Mouse (Mus musculus): ENCODE measurements around the gene Ldhd. TPM values are rescaled to one million over a fixed set of nuclear protein-coding genes. Genes with fewer than 3 reads are reported as not detected.

The Ldhd gene
- polyA plus RNA-seq, 1 experiment from 2014 or later: 0.04 TPM

DNA sequence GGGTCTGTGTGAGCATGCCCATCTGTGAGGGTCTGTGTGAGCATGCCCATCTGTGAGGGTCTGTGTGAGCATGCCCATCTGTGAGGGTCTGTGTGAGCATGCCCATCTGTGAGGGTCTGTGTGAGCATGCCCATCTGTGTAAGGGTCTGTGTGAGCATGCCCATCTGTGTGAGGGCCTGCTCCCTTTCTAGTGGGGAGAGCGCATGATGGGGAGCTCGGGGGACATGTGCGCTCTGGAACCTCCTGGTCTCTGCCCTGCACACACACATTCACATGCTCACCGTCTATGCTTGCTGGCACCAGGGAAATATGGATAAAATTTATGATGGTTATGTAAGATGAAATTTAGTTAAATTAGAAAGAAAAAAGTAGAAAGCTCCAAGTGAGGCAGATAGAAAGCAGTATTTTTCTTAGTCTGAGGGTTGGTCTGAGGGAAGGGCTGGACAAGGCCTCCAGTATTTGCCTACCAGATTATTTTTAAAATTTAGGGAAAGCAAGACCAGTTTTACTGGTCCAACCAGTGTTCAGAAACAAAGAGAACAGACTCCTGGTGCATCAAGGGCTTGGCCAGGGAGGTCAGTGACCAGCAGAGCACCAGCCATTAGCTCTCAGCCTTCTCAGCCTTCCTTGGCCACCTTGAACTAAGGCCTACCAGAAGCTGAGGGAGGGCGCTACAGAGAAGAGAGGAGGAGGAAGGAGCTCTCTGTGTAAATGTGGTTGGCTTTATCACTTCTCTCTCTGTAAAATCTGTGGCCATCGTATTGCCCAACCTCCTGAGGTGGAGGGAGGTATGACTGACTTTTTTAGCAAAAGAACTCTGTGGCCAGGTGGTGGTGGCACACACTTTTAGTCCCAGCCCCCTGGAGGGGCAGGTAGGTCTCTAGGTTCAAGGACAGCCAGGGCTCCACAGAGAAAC is 15.1 kb downstream of the Ldhd start:
- H3K36me3 ChIP-seq (ENCODE audit: control insufficient read depth, insufficient read depth, low read length): no peaks in the 10 kb centered on the region; the same call in 1 of the 2 replicates
- WGBS: 93% methylated on average over 6 of the region's 6 CpGs

DNA sequence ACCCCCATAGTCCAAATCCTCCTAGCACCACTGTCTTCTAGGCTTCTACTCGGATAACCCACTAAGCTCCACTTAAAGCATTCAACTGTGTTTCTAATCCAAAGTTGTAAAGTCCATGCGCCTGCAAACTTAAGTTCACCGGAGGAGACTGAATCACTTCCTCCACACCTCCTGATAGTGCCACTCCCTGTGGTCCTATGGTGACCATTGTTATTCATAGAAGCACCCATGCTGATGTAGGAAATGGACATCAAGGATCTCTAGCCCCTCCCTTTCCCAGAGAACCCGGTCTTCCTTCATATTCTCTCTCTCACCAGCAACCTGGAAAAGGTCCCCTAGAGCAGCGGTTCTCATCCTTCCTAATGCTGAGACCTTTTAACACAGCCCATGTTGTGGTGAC is 17.0 kb downstream of the Ldhd start:
- no peaks in the 10 kb centered on the region for H3K27me3 ChIP-seq (ENCODE audit: control insufficient read depth, insufficient read depth, low read length)
- no peaks in the 10 kb centered on the region for H3K4me1 ChIP-seq (ENCODE audit: control insufficient read depth, insufficient read depth, low read length)
- no peak overlapping the region for H3K4me2 ChIP-seq (ENCODE audit: low read depth, severe bottlenecking)
- H3K36me3 ChIP-seq (ENCODE audit: control insufficient read depth, insufficient read depth, low read length): peaks cover 2% of the 10 kb centered on the region; the same call in 1 of the 2 replicates
- H3K9me3 ChIP-seq (ENCODE audit: control insufficient read depth, low read length): no peaks in the 10 kb centered on the region
- DNase-seq (ENCODE audit: low spot score) (no peak), ATAC-seq (ENCODE audit: insufficient number of reproducible peaks, low FRiP score, low TSS enrichment, low read depth) (no peak)
- 81% methylated on average over 5 of the region's 5 CpGs for WGBS
- H3K9ac ChIP-seq (ENCODE audit: low read length): no peak overlapping the region
- H3K4me3 ChIP-seq (ENCODE audit: low read depth, low read length): no peak overlapping the region
- H3K27ac ChIP-seq (replicated peaks; ENCODE audit: low read depth, low read length): no peak overlapping the region

More for the DNA sequence above, 15.1 kb downstream of the Ldhd start:
- H3K4me2 ChIP-seq (ENCODE audit: low read depth, severe bottlenecking): no peak overlapping the region
- ATAC-seq (ENCODE audit: insufficient number of reproducible peaks, low FRiP score, low TSS enrichment, low read depth) (no peak), DNase-seq (ENCODE audit: low spot score) (no peak)
- H3K27me3 ChIP-seq (ENCODE audit: control insufficient read depth, insufficient read depth, low read length): no peaks in the 10 kb centered on the region
- no peaks in the 10 kb centered on the region for H3K4me1 ChIP-seq (ENCODE audit: control insufficient read depth, insufficient read depth, low read length)
- no peak overlapping the region for H3K9ac ChIP-seq (ENCODE audit: low read length)
- H3K27ac ChIP-seq (replicated peaks; ENCODE audit: low read depth, low read length): no peak overlapping the region
- H3K4me3 ChIP-seq (ENCODE audit: low read depth, low read length): no peak overlapping the region
- H3K9me3 ChIP-seq (ENCODE audit: control insufficient read depth, low read length): no peaks in the 10 kb centered on the region

DNA sequence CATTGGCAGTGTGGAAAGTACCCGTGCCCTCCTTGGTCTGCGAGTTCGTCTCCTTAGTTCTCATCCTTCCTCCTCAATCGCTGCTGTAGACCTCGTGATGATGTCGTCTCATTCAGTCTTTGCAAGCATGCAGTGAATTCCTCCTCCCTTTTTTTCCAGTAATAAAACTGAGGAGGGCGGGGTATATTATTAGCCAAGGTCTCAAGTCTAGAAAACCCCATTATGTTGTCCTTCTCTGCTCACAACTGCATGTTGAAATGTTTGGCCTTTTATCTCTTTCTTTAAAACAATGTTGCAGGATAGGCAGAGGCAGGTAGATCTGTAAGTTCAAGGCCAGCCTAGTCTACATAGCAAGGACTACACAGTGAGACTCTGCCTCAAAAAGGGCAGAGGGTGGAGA is 22.8 kb downstream of the Ldhd start:
- H3K36me3 ChIP-seq (ENCODE audit: control insufficient read depth, insufficient read depth, low read length): 0 out of 2 replicates have a peak, but pooled peaks cover 2% of the 10 kb centered on the region
- no peak for ATAC-seq (ENCODE audit: insufficient number of reproducible peaks, low FRiP score, low TSS enrichment, low read depth)

DNA sequence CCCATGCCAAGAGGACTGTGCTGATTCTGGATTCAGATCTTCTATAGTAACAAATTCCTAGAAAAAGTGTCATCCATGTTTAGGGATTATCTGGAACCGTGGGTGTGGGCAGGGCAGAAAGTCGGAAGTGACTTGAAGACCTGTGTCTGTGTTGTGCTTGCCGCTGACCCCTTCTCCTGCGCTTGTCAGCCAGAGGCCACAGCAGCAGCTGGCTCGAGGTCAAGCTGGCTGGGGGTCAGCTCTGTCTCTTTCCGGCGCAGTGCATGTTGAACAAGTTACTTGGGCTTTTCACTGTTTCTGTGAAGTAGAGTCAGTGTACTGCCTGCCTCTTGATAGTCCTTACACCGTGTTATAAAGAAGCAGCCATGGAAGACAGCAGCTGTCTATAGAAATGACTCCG is 23.2 kb downstream of the Ldhd start:
- no peak for DNase-seq (ENCODE audit: low spot score)
- Histone ChIP-seq H3K4me2 (ENCODE audit: low read depth, severe bottlenecking) (no peak overlapping the region), H3K9me3 (ENCODE audit: control insufficient read depth, low read length) (no peaks in the 10 kb centered on the region), H3K27me3 (ENCODE audit: control insufficient read depth, insufficient read depth, low read length) (no peaks in the 10 kb centered on the region), H3K4me1 (ENCODE audit: control insufficient read depth, insufficient read depth, low read length) (no peaks in the 10 kb centered on the region), H3K27ac (replicated peaks; ENCODE audit: low read depth, low read length) (no peak overlapping the region), H3K36me3 (ENCODE audit: control insufficient read depth, insufficient read depth, low read length) (0 out of 2 replicates have a peak, but pooled peaks cover 2% of the 10 kb centered on the region), H3K4me3 (ENCODE audit: low read depth, low read length) (no peak overlapping the region), H3K9ac (ENCODE audit: low read length) (no peak overlapping the region)
- 94% methylated on average over 9 of the region's 9 CpGs for WGBS
- ATAC-seq (ENCODE audit: insufficient number of reproducible peaks, low FRiP score, low TSS enrichment, low read depth): no peak

More for the DNA sequence above, 22.8 kb downstream of the Ldhd start:
- Histone ChIP-seq H3K9ac (ENCODE audit: low read length) (no peak overlapping the region), H3K4me3 (ENCODE audit: low read depth, low read length) (no peak overlapping the region), H3K4me1 (ENCODE audit: control insufficient read depth, insufficient read depth, low read length) (no peaks in the 10 kb centered on the region), H3K27ac (replicated peaks; ENCODE audit: low read depth, low read length) (no peak overlapping the region), H3K27me3 (ENCODE audit: control insufficient read depth, insufficient read depth, low read length) (no peaks in the 10 kb centered on the region), H3K9me3 (ENCODE audit: control insufficient read depth, low read length) (no peaks in the 10 kb centered on the region), H3K4me2 (ENCODE audit: low read depth, severe bottlenecking) (no peak overlapping the region)
- 91% methylated on average over 7 of the region's 7 CpGs for WGBS
- DNase-seq (ENCODE audit: low spot score): no peak

DNA sequence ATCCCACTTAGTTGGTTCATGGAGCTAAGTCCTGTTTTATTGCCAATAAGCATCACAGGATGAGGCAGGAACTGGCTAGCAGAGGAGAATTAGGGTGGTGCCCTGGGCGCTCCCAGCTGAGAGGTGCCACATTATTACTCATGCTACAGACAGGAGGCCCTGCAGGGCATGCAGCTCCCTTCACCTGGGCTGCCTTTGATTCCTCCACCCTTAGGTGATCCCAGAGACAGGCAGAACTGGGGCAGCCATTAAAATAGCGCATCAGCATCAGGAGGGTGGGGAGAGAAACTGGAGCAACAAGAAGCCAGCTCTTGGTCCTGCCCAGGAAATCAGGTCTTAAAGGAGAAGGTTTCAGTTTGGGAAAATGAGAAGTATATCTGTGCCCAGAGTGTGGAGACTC is 25.2 kb downstream of the Ldhd start:
- no peak overlapping the region for H3K4me2 ChIP-seq (ENCODE audit: low read depth, severe bottlenecking)
- no peak overlapping the region for H3K27ac ChIP-seq (replicated peaks; ENCODE audit: low read depth, low read length)
- H3K9me3 ChIP-seq (ENCODE audit: control insufficient read depth, low read length): no peaks in the 10 kb centered on the region
- H3K9ac ChIP-seq (ENCODE audit: low read length): no peak overlapping the region
- DNase-seq (ENCODE audit: low spot score) (no peak), ATAC-seq (ENCODE audit: insufficient number of reproducible peaks, low FRiP score, low TSS enrichment, low read depth) (no peak)
- no peaks in the 10 kb centered on the region for H3K4me1 ChIP-seq (ENCODE audit: control insufficient read depth, insufficient read depth, low read length)
- no peak overlapping the region for H3K4me3 ChIP-seq (ENCODE audit: low read depth, low read length)
- 91% methylated on average over 2 of the region's 2 CpGs for WGBS
- H3K36me3 ChIP-seq (ENCODE audit: control insufficient read depth, insufficient read depth, low read length): 0 out of 2 replicates have a peak, but pooled peaks cover 1% of the 10 kb centered on the region
- H3K27me3 ChIP-seq (ENCODE audit: control insufficient read depth, insufficient read depth, low read length): no peaks in the 10 kb centered on the region

DNA sequence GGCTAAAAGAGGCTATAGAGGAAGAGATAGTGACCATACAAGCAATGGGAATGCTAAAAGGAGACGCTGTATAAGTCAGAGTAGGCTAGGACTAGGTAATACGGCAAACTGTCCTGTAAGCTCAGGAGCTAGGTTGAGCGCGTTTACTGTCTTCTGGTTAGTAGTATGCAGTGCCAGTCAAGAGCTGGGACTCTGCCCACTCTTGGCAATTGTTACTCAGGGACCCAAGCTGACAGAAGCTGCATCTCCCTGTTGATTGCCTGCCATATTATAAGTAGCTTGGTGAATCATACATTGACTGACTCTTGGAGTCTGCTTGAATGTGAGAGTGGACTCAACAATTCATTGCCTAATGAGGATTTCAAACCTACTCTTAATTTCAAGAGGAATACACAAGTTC is 28.1 kb downstream of the Ldhd start:
- no peaks in the 10 kb centered on the region for H3K9me3 ChIP-seq (ENCODE audit: control insufficient read depth, low read length)
- H3K27ac ChIP-seq (replicated peaks; ENCODE audit: low read depth, low read length): no peak overlapping the region
- no peaks in the 10 kb centered on the region for H3K27me3 ChIP-seq (ENCODE audit: control insufficient read depth, insufficient read depth, low read length)
- no peaks in the 10 kb centered on the region for H3K4me1 ChIP-seq (ENCODE audit: control insufficient read depth, insufficient read depth, low read length)
- ATAC-seq (ENCODE audit: insufficient number of reproducible peaks, low FRiP score, low TSS enrichment, low read depth) (no peak), DNase-seq (ENCODE audit: low spot score) (no peak)
- WGBS: 94% methylated on average over 4 of the region's 4 CpGs
- H3K4me2 ChIP-seq (ENCODE audit: low read depth, severe bottlenecking): no peak overlapping the region
- H3K4me3 ChIP-seq (ENCODE audit: low read depth, low read length): no peak overlapping the region
- H3K36me3 ChIP-seq (ENCODE audit: control insufficient read depth, insufficient read depth, low read length): no peaks in the 10 kb centered on the region
- no peak overlapping the region for H3K9ac ChIP-seq (ENCODE audit: low read length)

DNA sequence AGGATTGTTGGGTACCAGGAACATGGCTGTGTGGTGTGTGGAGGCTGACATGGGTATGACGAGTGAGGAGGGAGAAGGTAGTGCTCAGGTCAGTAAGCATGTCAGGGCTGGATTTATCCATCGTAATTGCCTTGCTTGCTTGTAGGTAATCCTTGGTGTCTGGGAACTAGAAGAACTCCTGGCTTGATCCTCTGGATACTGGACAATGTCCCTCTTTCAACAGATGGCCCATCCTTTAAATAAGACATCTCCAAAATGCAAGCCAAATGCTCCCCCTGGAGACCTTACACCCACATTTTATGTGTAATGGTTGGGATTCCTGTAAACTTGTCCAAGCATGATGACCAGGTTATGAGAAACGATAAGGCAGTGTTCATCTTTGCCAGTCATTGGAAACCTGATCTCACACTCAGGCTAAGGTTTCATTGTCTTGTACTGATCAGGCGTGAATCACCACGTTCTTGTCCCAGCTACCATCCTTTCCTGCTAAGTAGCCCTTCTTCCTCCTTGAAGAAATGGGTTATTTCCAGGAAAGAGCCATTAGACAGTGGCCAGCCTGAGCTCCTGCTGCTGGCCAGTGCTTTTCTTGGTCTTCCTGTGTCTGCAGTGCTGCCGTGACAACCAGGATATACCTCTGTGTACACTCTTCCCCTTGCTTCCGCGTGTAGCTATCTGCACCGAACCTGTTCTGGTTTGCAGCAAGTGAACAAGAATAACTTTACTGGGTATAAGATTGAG is 30.3 kb downstream of the Ldhd start:
- Histone ChIP-seq H3K9me3 (ENCODE audit: control insufficient read depth, low read length) (no peaks in the 10 kb centered on the region), H3K36me3 (ENCODE audit: control insufficient read depth, insufficient read depth, low read length) (no peaks in the 10 kb centered on the region), H3K27me3 (ENCODE audit: control insufficient read depth, insufficient read depth, low read length) (no peaks in the 10 kb centered on the region), H3K4me3 (ENCODE audit: low read depth, low read length) (no peak overlapping the region), H3K27ac (replicated peaks; ENCODE audit: low read depth, low read length) (no peak overlapping the region), H3K4me1 (ENCODE audit: control insufficient read depth, insufficient read depth, low read length) (0 out of 2 replicates have a peak, but pooled peaks cover 3% of the 10 kb centered on the region), H3K9ac (ENCODE audit: low read length) (no peak overlapping the region), H3K4me2 (ENCODE audit: low read depth, severe bottlenecking) (no peak overlapping the region)
- 85% methylated on average over 9 of the region's 9 CpGs for WGBS
- no peak for ATAC-seq (ENCODE audit: insufficient number of reproducible peaks, low FRiP score, low TSS enrichment, low read depth)
- DNase-seq (ENCODE audit: low spot score): no peak

DNA sequence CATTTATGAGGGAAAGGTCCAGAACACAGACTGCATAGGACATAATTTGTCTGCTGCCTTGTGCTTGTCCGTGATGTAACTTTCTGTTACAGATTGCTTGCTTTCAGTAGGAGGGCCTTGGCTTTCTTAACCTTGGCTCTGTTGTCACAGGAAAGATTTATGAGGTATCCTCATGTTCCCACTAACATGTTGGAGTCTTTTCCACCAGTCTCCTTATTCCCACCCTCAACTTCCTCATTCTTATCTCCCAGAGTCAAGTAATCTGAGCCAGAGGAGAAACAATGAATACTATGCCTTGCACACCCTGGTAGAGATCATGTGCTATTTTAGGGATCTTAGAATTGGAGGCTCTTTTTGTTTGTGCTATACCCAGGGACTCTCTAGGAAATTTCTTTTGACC is 32.9 kb downstream of the Ldhd start:
- H3K9ac ChIP-seq (ENCODE audit: low read length): no peak overlapping the region
- DNase-seq (ENCODE audit: low spot score): no peak
- 45% methylated on average over 1 of the region's 1 CpGs for WGBS
- H3K4me2 ChIP-seq (ENCODE audit: low read depth, severe bottlenecking): no peak overlapping the region
- no peaks in the 10 kb centered on the region for H3K27me3 ChIP-seq (ENCODE audit: control insufficient read depth, insufficient read depth, low read length)
- no peak overlapping the region for H3K27ac ChIP-seq (replicated peaks; ENCODE audit: low read depth, low read length)
- no peaks in the 10 kb centered on the region for H3K9me3 ChIP-seq (ENCODE audit: control insufficient read depth, low read length)
- H3K4me1 ChIP-seq (ENCODE audit: control insufficient read depth, insufficient read depth, low read length): 0 out of 2 replicates have a peak, but pooled peaks cover 3% of the 10 kb centered on the region
- no peak for ATAC-seq (ENCODE audit: insufficient number of reproducible peaks, low FRiP score, low TSS enrichment, low read depth)
- no peaks in the 10 kb centered on the region for H3K36me3 ChIP-seq (ENCODE audit: control insufficient read depth, insufficient read depth, low read length)
- H3K4me3 ChIP-seq (ENCODE audit: low read depth, low read length): no peak overlapping the region
